Mouse (Mus musculus) limb, embryonic 14.5 days (tissue): ENCODE measurements around the gene Btnl1. TPM values are rescaled to one million over a fixed set of nuclear protein-coding genes. Genes with fewer than 3 reads are reported as not detected.

ENCODE experiments used
- ATAC-seq: fragments of 200-750 bp; cut with Nextera tagmentation; 2 replicates; pipeline ENCODE4 v1.8.0; 2017; ENCODE audit warnings: low read depth, moderate number of reproducible peaks, moderate TSS enrichment; ENCODE audit not compliant: low FRiP score
- DNase-seq: peaks from one replicate; pipeline ENCODE4 v3.0.0-alpha.2; 2015; ENCODE audit warnings: low spot score
- H3K27ac ChIP-seq: fragments of 300-500 bp; sonication (generic); replicated peaks from 2 replicates; pipeline ENCODE4 v1.5.1; 2014; ENCODE audit warnings: low read depth, mild to moderate bottlenecking, low read length, moderate library complexity, mixed read lengths
- H3K27me3 ChIP-seq: fragments of 300-500 bp; sonication (generic); 2 replicates; pipeline ENCODE4 v1.6.1; 2014; ENCODE audit warnings: low read length, mixed read lengths; ENCODE audit not compliant: control insufficient read depth, insufficient read depth
- H3K36me3 ChIP-seq: fragments of 300-500 bp; sonication (generic); 2 replicates; pipeline ENCODE4 v1.6.1; 2014; ENCODE audit warnings: mild to moderate bottlenecking, low read length, moderate library complexity, mixed read lengths; ENCODE audit not compliant: control insufficient read depth, insufficient read depth
- H3K4me1 ChIP-seq: fragments of 300-500 bp; sonication (generic); 2 replicates; pipeline ENCODE4 v1.6.1; 2014; ENCODE audit warnings: antibody characterized with exemption, low read length, mixed read lengths; ENCODE audit not compliant: control insufficient read depth, insufficient read depth
- H3K4me2 ChIP-seq: fragments of 300-500 bp; sonication (generic); replicated peaks from 2 replicates; pipeline ENCODE4 v1.6.1; 2014; ENCODE audit warnings: low read depth, mild to moderate bottlenecking, low read length, moderate library complexity; ENCODE audit not compliant: severe bottlenecking
- H3K4me3 ChIP-seq: fragments of 300-500 bp; sonication (generic); replicated peaks from 2 replicates; pipeline ENCODE4 v1.5.1; 2014; ENCODE audit warnings: low read length
- H3K9ac ChIP-seq: fragments of 300-500 bp; sonication (generic); 2 replicates; pipeline ENCODE4 v1.6.1; 2014; ENCODE audit warnings: mild to moderate bottlenecking, low read depth, low read length, moderate library complexity; ENCODE audit not compliant: severe bottlenecking
- H3K9me3 ChIP-seq: fragments of 300-500 bp; sonication (generic); 2 replicates; pipeline ENCODE4 v1.6.1; 2016; ENCODE audit warnings: low read length; ENCODE audit not compliant: control insufficient read depth
- POLR2A ChIP-seq: fragments of 200-500 bp; IDR thresholded peaks from 2 replicates; pipeline ENCODE4 v1.8.0; 2012; ENCODE audit warnings: inconsistent platforms, mild to moderate bottlenecking, moderate library complexity, borderline replicate concordance; ENCODE audit not compliant: insufficient read depth, insufficient read length; ENCODE audit errors: extremely low read depth
- polyA plus RNA-seq, 2 experiments: library from polyadenylated mRNA; depleted of rRNA in 1 of 2; stranded (reverse) in 1 of 2; unstranded in 1 of 2; fragments of >200 nt; fragmentation: Nextera tagmentation in 1 of 2; extraction: Ambion mirVana in 1 of 2; gene quantifications; 2 replicates each; pipeline versions ENCODE4 v1.2.1 to v1.2.3; 2012 to 2014

The Btnl1 gene
- polyA plus RNA-seq, 2 experiments: not detected

- no peaks in the 10 kb centered on the region for H3K4me1 ChIP-seq
- H3K27ac ChIP-seq: no peak overlapping the region
- no peak for TF ChIP-seq POLR2A
- H3K27me3 ChIP-seq: no peaks in the 10 kb centered on the region
- no peak overlapping the region for H3K4me2 ChIP-seq
- H3K9ac ChIP-seq: no peak overlapping the region
- H3K4me3 ChIP-seq: no peak overlapping the region
- ATAC-seq (no peak), DNase-seq (no peak)
- H3K36me3 ChIP-seq: no peaks in the 10 kb centered on the region
- no peaks in the 10 kb centered on the region for H3K9me3 ChIP-seq
Measured at GRCm38 (mm10) chr17:34427597-34427996, 50.7 kb downstream of the Btnl1 start.

Other genes starting within 250 kb of the Btnl1 start
- gene H2-DMb2, start 233.8 kb upstream of the Btnl1 start, polyA plus RNA-seq (2012; rRNA removed): 0.31 and 0.54 TPM in 2 replicates
- gene H2-DMb2, start 233.8 kb upstream of the Btnl1 start, polyA plus RNA-seq (2014; fragmentation: Nextera tagmentation; extraction: Ambion mirVana): 0.23 and 0.36 TPM in 2 replicates
- gene H2-DMb1, start 224.1 kb upstream of the Btnl1 start, polyA plus RNA-seq (2012; rRNA removed): 4.2 and 6.9 TPM in 2 replicates
- 2.4 and 2.7 TPM in 2 replicates for gene H2-DMb1, start 224.1 kb upstream of the Btnl1 start, polyA plus RNA-seq (2014; fragmentation: Nextera tagmentation; extraction: Ambion mirVana)
- 11.0 and 12.1 TPM in 2 replicates for gene Tap1, start 189.6 kb upstream of the Btnl1 start, polyA plus RNA-seq (2012; rRNA removed)
- 11.2 and 14.2 TPM in 2 replicates for gene Tap1, start 189.6 kb upstream of the Btnl1 start, polyA plus RNA-seq (2014; fragmentation: Nextera tagmentation; extraction: Ambion mirVana)
- 2.2 and 3.7 TPM in 2 replicates for gene Psmb9, start 189.4 kb upstream of the Btnl1 start, polyA plus RNA-seq (2012; rRNA removed)
- gene Psmb9, start 189.4 kb upstream of the Btnl1 start, polyA plus RNA-seq (2014; fragmentation: Nextera tagmentation; extraction: Ambion mirVana): 3.4 and 3.9 TPM in 2 replicates
- 6.8 and 7.3 TPM in 2 replicates for gene Psmb8, start 179.4 kb upstream of the Btnl1 start, polyA plus RNA-seq (2012; rRNA removed)
- gene Psmb8, start 179.4 kb upstream of the Btnl1 start, polyA plus RNA-seq (2014; fragmentation: Nextera tagmentation; extraction: Ambion mirVana): 9.2 and 9.4 TPM in 2 replicates
- gene Tap2, start 173.6 kb upstream of the Btnl1 start, polyA plus RNA-seq (2012; rRNA removed): 2.9 and 3.0 TPM in 2 replicates
- gene Tap2, start 173.6 kb upstream of the Btnl1 start, polyA plus RNA-seq (2014; fragmentation: Nextera tagmentation; extraction: Ambion mirVana): 2.3 and 2.4 TPM in 2 replicates
- 0.06 and 0.23 TPM in 2 replicates for gene H2-Ob, start 138.2 kb upstream of the Btnl1 start, polyA plus RNA-seq (2012; rRNA removed)
- 0.11 TPM in 1 of 2 replicates, not detected in the other for gene H2-Ob, start 138.2 kb upstream of the Btnl1 start, polyA plus RNA-seq (2014; fragmentation: Nextera tagmentation; extraction: Ambion mirVana)
- gene H2-Ab1, start 119.4 kb upstream of the Btnl1 start, polyA plus RNA-seq (2012; rRNA removed): 4.8 and 5.6 TPM in 2 replicates
- gene H2-Ab1, start 119.4 kb upstream of the Btnl1 start, polyA plus RNA-seq (2014; fragmentation: Nextera tagmentation; extraction: Ambion mirVana): 7.6 and 8.0 TPM in 2 replicates
- 2.0 and 2.9 TPM in 2 replicates for gene H2-Aa, start 89.3 kb upstream of the Btnl1 start, polyA plus RNA-seq (2012; rRNA removed)
- 4.1 and 4.5 TPM in 2 replicates for gene H2-Aa, start 89.3 kb upstream of the Btnl1 start, polyA plus RNA-seq (2014; fragmentation: Nextera tagmentation; extraction: Ambion mirVana)
- 1.6 and 2.4 TPM in 2 replicates for gene H2-Eb1, start 71.3 kb upstream of the Btnl1 start, polyA plus RNA-seq (2012; rRNA removed)
- gene H2-Eb1, start 71.3 kb upstream of the Btnl1 start, polyA plus RNA-seq (2014; fragmentation: Nextera tagmentation; extraction: Ambion mirVana): 3.4 and 4.6 TPM in 2 replicates
- gene H2-Eb2, start 51.5 kb upstream of the Btnl1 start, polyA plus RNA-seq (2012; rRNA removed): not detected in 2 replicates
- gene H2-Eb2, start 51.5 kb upstream of the Btnl1 start, polyA plus RNA-seq (2014; fragmentation: Nextera tagmentation; extraction: Ambion mirVana): not detected in 2 replicates
- 0.14 TPM in 2 replicates for gene Btnl2, start 22.3 kb upstream of the Btnl1 start, polyA plus RNA-seq (2012; rRNA removed)
- 0.07 and 0.11 TPM in 2 replicates for gene Btnl2, start 22.3 kb upstream of the Btnl1 start, polyA plus RNA-seq (2014; fragmentation: Nextera tagmentation; extraction: Ambion mirVana)
- gene BC051142, start 21.7 kb downstream of the Btnl1 start, polyA plus RNA-seq (2012; rRNA removed): 1.4 and 1.5 TPM in 2 replicates
- 0.19 and 0.85 TPM in 2 replicates for gene BC051142, start 21.7 kb downstream of the Btnl1 start, polyA plus RNA-seq (2014; fragmentation: Nextera tagmentation; extraction: Ambion mirVana)
- gene Btnl4, start 100.2 kb downstream of the Btnl1 start, polyA plus RNA-seq (2012; rRNA removed): 0.05 TPM in 1 of 2 replicates, not detected in the other
- gene Btnl4, start 100.2 kb downstream of the Btnl1 start, polyA plus RNA-seq (2014; fragmentation: Nextera tagmentation; extraction: Ambion mirVana): not detected in 2 replicates
- gene Btnl6, start 140.2 kb downstream of the Btnl1 start, polyA plus RNA-seq (2012; rRNA removed): not detected in 2 replicates
- gene Btnl6, start 140.2 kb downstream of the Btnl1 start, polyA plus RNA-seq (2014; fragmentation: Nextera tagmentation; extraction: Ambion mirVana): not detected in 2 replicates
- 9.6 and 13.3 TPM in 2 replicates for gene Notch4, start 187.1 kb downstream of the Btnl1 start, polyA plus RNA-seq (2012; rRNA removed)
- gene Notch4, start 187.1 kb downstream of the Btnl1 start, polyA plus RNA-seq (2014; fragmentation: Nextera tagmentation; extraction: Ambion mirVana): 4.3 and 5.7 TPM in 2 replicates
- gene Gpsm3, start 212.7 kb downstream of the Btnl1 start, polyA plus RNA-seq (2012; rRNA removed): 3.7 and 4.0 TPM in 2 replicates
- 7.6 and 7.9 TPM in 2 replicates for gene Gpsm3, start 212.7 kb downstream of the Btnl1 start, polyA plus RNA-seq (2014; fragmentation: Nextera tagmentation; extraction: Ambion mirVana)
- gene Pbx2, start 214.1 kb downstream of the Btnl1 start, polyA plus RNA-seq (2012; rRNA removed): 141 and 149 TPM in 2 replicates
- gene Pbx2, start 214.1 kb downstream of the Btnl1 start, polyA plus RNA-seq (2014; fragmentation: Nextera tagmentation; extraction: Ambion mirVana): 13.5 and 17.0 TPM in 2 replicates
- 12.2 and 13.2 TPM in 2 replicates for gene Ager, start 220.7 kb downstream of the Btnl1 start, polyA plus RNA-seq (2012; rRNA removed)
- 2.1 and 2.9 TPM in 2 replicates for gene Ager, start 220.7 kb downstream of the Btnl1 start, polyA plus RNA-seq (2014; fragmentation: Nextera tagmentation; extraction: Ambion mirVana)
- gene Rnf5, start 226.6 kb downstream of the Btnl1 start, polyA plus RNA-seq (2012; rRNA removed): 103 and 112 TPM in 2 replicates
- gene Rnf5, start 226.6 kb downstream of the Btnl1 start, polyA plus RNA-seq (2014; fragmentation: Nextera tagmentation; extraction: Ambion mirVana): 79.5 and 83.6 TPM in 2 replicates
- 150 and 223 TPM in 2 replicates for gene Agpat1, start 227.1 kb downstream of the Btnl1 start, polyA plus RNA-seq (2012; rRNA removed)
- gene Agpat1, start 227.1 kb downstream of the Btnl1 start, polyA plus RNA-seq (2014; fragmentation: Nextera tagmentation; extraction: Ambion mirVana): 53.3 and 55.4 TPM in 2 replicates
- gene Egfl8, start 238.8 kb downstream of the Btnl1 start, polyA plus RNA-seq (2012; rRNA removed): 11.3 and 12.8 TPM in 2 replicates
- 8.1 and 8.7 TPM in 2 replicates for gene Egfl8, start 238.8 kb downstream of the Btnl1 start, polyA plus RNA-seq (2014; fragmentation: Nextera tagmentation; extraction: Ambion mirVana)